Mouse (Mus musculus) brain, embryonic 14.5 days (tissue): ENCODE data around the gene Aqp5.

ENCODE experiments used
- CTCF ChIP-seq: fragments of 200-500 bp; IDR thresholded peaks from 2 replicates; pipeline ENCODE4 v1.5.1; 2012; ENCODE audit warnings: inconsistent platforms, mild to moderate bottlenecking, moderate library complexity, borderline replicate concordance; ENCODE audit not compliant: insufficient read depth, insufficient read length; ENCODE audit errors: extremely low read depth
- POLR2A ChIP-seq: fragments of 200-500 bp; IDR thresholded peaks from 2 replicates; pipeline ENCODE4 v1.6.1; 2012; ENCODE audit warnings: mild to moderate bottlenecking, inconsistent platforms, borderline replicate concordance; ENCODE audit not compliant: poor library complexity, insufficient read depth, insufficient read length, severe bottlenecking; ENCODE audit errors: extremely low read depth

DNA sequence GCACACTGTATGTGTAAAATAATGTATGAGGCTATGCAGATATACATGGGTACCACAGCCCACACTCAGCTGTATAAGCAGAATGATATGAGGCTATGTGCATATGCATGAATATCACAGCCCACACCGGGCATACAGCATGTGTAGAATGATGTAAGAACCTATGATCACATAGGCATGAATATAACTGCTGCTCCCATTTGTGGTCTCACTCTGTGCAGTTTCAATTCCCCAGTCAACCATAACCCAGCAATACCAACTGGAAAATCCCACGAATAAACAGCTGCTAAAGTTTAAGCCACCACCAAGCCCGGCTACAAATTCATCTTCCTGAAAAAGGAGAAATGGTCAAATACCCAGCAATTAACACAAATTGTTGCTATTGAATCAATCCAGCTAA lies 28.0 kb downstream of the Aqp5 start:
- TF ChIP-seq CTCF, result no peak
- no peak for TF ChIP-seq POLR2A
